Mouse (Mus musculus) layer of hippocampus, postnatal 14 days (tissue): ENCODE results near the gene Cox5b. TPM values are rescaled to one million over a fixed set of nuclear protein-coding genes. Genes with fewer than 3 reads are reported as not detected.

Experiments used
- DNase-seq, 2 experiments: peaks; one replicate each; pipeline ENCODE4 v3.0.0; 2021 to 2022; ENCODE audit warnings: low spot score in 2 of 2, mixed read lengths in 1 of 2
- total RNA-seq, 2 experiments: library from RNA; stranded (reverse); gene quantifications; 2 replicates each; pipeline ENCODE4 v1.2.3; 2021

Cox5b gene
- total RNA-seq, 2 experiments from 2014 or later = 770 to 824 TPM

- no peak for DNase-seq
These were observed 8.5 kb upstream of the Cox5b start, which contains the start of gene Fam178b for GRCm38 (mm10) chr1:36682620-36683355. Fam178b (minus strand) TSS chr1:36683183.

- DNase-seq = peak; percentile 70 to 89
These were observed 7.3 kb upstream of the Cox5b start for GRCm38 (mm10) chr1:36683810-36684467.

GRCm38 (mm10) chr1:36690671-36691235 lies 496 bp upstream of the Cox5b start:
- no peak for DNase-seq

- no peak for DNase-seq
These were observed 3.6 kb downstream of the Cox5b start for GRCm38 (mm10) chr1:36694871-36695270.

- no peak for DNase-seq
These were observed 5.2 kb downstream of the Cox5b start for GRCm38 (mm10) chr1:36696411-36696810.

GRCm38 (mm10) chr1:36697030-36697429 lies 5.8 kb downstream of the Cox5b start:
- no peak for DNase-seq

GRCm38 (mm10) chr1:36707166-36707565 lies 15.9 kb downstream of the Cox5b start:
- DNase-seq = no peak

GRCm38 (mm10) chr1:36707797-36708196 lies 16.5 kb downstream of the Cox5b start:
- no peak for DNase-seq

GRCm38 (mm10) chr1:36708626-36709025 lies 17.4 kb downstream of the Cox5b start:
- no peak for DNase-seq

GRCm38 (mm10) chr1:36709055-36709853 lies 18.0 kb downstream of the Cox5b start:
- peak; percentile 37 to 41 for DNase-seq

GRCm38 (mm10) chr1:36709854-36710280 lies 18.6 kb downstream of the Cox5b start, which contains the start of gene 4933424G06Rik:
4933424G06Rik (plus strand) TSS chr1:36710149.
- DNase-seq = peak; percentile 95 to 99

- DNase-seq = no peak
These were observed 19.9 kb downstream of the Cox5b start for GRCm38 (mm10) chr1:36711104-36711503.

- no peak for DNase-seq
These were observed 23.1 kb downstream of the Cox5b start, which contains the start of gene Actr1b for GRCm38 (mm10) chr1:36714311-36714710. Actr1b (minus strand) TSS chr1:36714422.

- DNase-seq = no peak
These were observed 27.5 kb downstream of the Cox5b start for GRCm38 (mm10) chr1:36718786-36719185.

GRCm38 (mm10) chr1:36723146-36724056 lies 32.2 kb downstream of the Cox5b start:
- DNase-seq = no peak

- DNase-seq = no peak
These were observed 32.8 kb downstream of the Cox5b start for GRCm38 (mm10) chr1:36724057-36724431.

- peak; percentile 79 to 89 for DNase-seq
These were observed 46.1 kb downstream of the Cox5b start for GRCm38 (mm10) chr1:36737300-36737699.

GRCm38 (mm10) chr1:36739231-36739630 lies 48.0 kb downstream of the Cox5b start:
- no peak for DNase-seq

- no peak for DNase-seq
These were observed 51.8 kb downstream of the Cox5b start for GRCm38 (mm10) chr1:36743046-36743445.
